Mouse (Mus musculus) mouse trophoblast stem cell (cell line): ENCODE results near the gene Hsf3.
"Not testable (repeated sequence)": the region's sequence is repeated elsewhere in the genome, so short reads cannot be mapped to it uniquely, and the experiment has no call there.

Experiments used
- in situ Hi-C, 2 experiments: fragments of 300-500 bp; cut with MseI, MboI; formaldehyde crosslinking; loops; 2 replicates in 1 of 2; 3 replicates in 1 of 2; pipeline ENCODE4 v1.15.1; 2025

Hsf3 gene

GRCm38 (mm10) chrX:96456201-96456963 lies at the start of gene Hsf3:
Gene Hsf3 (minus strand): TSS chrX:96456294.
- in situ Hi-C loops, result no loop called here

- in situ Hi-C loops, result no loop called here
These were observed 45.5 kb upstream of the Hsf3 start for GRCm38 (mm10) chrX:96501580-96501979.

GRCm38 (mm10) chrX:96455149-96455548 lies 945 bp downstream of the Hsf3 start, which contains the start of gene Heph:
Gene Heph (plus strand): TSS chrX:96455359.
- in situ Hi-C loops, result no loop called here

- in situ Hi-C loops, result no loop called here
These were observed 36.7 kb downstream of the Hsf3 start for GRCm38 (mm10) chrX:96419383-96419782.

GRCm38 (mm10) chrX:96417733-96418132 lies 38.4 kb downstream of the Hsf3 start:
- in situ Hi-C loops, result no loop called here

GRCm38 (mm10) chrX:96416970-96417369 lies 39.1 kb downstream of the Hsf3 start:
- in situ Hi-C loops, result no loop called here

GRCm38 (mm10) chrX:96415351-96415750 lies 40.7 kb downstream of the Hsf3 start:
- in situ Hi-C loops, result not testable (repeated sequence)

GRCm38 (mm10) chrX:96339108-96339507 lies 117.0 kb downstream of the Hsf3 start:
- in situ Hi-C loops, result no loop called here

- in situ Hi-C loops, result no loop called here
These were observed 126.3 kb downstream of the Hsf3 start for GRCm38 (mm10) chrX:96329764-96330163.

GRCm38 (mm10) chrX:96293338-96293737 lies 162.8 kb downstream of the Hsf3 start, which contains the start of gene Vsig4:
Gene Vsig4 (minus strand): TSS chrX:96293438.
- in situ Hi-C loops, result no loop called here

GRCm38 (mm10) chrX:96256509-96256908 lies 199.6 kb downstream of the Hsf3 start:
- in situ Hi-C loops, result no loop called here
